34 mouse cellular contexts compared by ENCODE assay signal in genomic region chr19:26690516-26690915, GRCm38 (mm10).
"Had no signal": no experiment of that assay in that cellular context is flagged by ENCODE, and none has a peak within 500 bp of the region (broad histone marks: within the 10 kb centered on the region; RNA-seq: fewer than 3 reads in every experiment).

No protein-coding gene starts in this region.

- H3K27me3 ChIP-seq: heart, embryonic 12.5 days; heart, embryonic 13.5 days; heart, embryonic 15.5 days; hindbrain, embryonic 12.5 days; hindbrain, embryonic 13.5 days; hindbrain, embryonic 15.5 days; intestine, embryonic 15.5 days; kidney, embryonic 15.5 days had no signal

- H3K4me3 ChIP-seq: heart, embryonic 10.5 days; heart, embryonic 12.5 days; heart, embryonic 13.5 days; heart, embryonic 15.5 days; hindbrain, embryonic 10.5 days; hindbrain, embryonic 12.5 days; hindbrain, embryonic 13.5 days; hindbrain, embryonic 15.5 days; intestine, embryonic 15.5 days; kidney, embryonic 15.5 days; layer of hippocampus, adult 2 months; left cerebral cortex, adult 2 months had no signal

- H3K36me3 ChIP-seq: heart, embryonic 10.5 days; hindbrain, embryonic 10.5 days; hindbrain, embryonic 12.5 days had no signal

- H3K4me2 ChIP-seq: heart, embryonic 11.5 days; heart, embryonic 12.5 days; heart, embryonic 13.5 days; heart, embryonic 15.5 days; hindbrain, embryonic 12.5 days; hindbrain, embryonic 13.5 days; hindbrain, embryonic 14.5 days; hindbrain, embryonic 15.5 days; intestine, embryonic 15.5 days; kidney, embryonic 15.5 days had no signal

- DNase-seq: heart, postnatal 10 days; heart, postnatal 14 days; heart, postnatal 36 days; heart, postnatal 4 days; kidney, adult 11 months; kidney, adult 18-20 months; kidney, adult 2 months; kidney, adult 8-10 months; kidney, adult 9 months; kidney, postnatal 10 days; kidney, postnatal 14 days; kidney, postnatal 25 days; kidney, postnatal 36 days; kidney, postnatal 4 days; layer of hippocampus, adult 9-11 months; layer of hippocampus, postnatal 36 days had no signal

- H3K9me3 ChIP-seq: heart, embryonic 10.5 days; heart, embryonic 12.5 days; heart, embryonic 13.5 days; heart, embryonic 15.5 days; hindbrain, embryonic 10.5 days; hindbrain, embryonic 12.5 days; hindbrain, embryonic 13.5 days; hindbrain, embryonic 15.5 days; intestine, embryonic 15.5 days; kidney, embryonic 15.5 days had no signal

- ATAC-seq: hindbrain, embryonic 16.5 days; hindbrain, postnatal 0 days; inflammation-experienced regulatory T-cells, adult 6 months; intestine, embryonic 15.5 days had no signal

- H3K9ac ChIP-seq: heart, embryonic 12.5 days; heart, embryonic 13.5 days; heart, embryonic 15.5 days; hindbrain, embryonic 12.5 days; hindbrain, embryonic 13.5 days; hindbrain, embryonic 14.5 days; hindbrain, embryonic 15.5 days; intestine, embryonic 15.5 days; kidney, embryonic 15.5 days had no signal

- H3K4me1 ChIP-seq: heart, embryonic 10.5 days; heart, embryonic 12.5 days; heart, embryonic 13.5 days; heart, embryonic 15.5 days; hindbrain, embryonic 10.5 days; hindbrain, embryonic 12.5 days; hindbrain, embryonic 13.5 days; hindbrain, embryonic 15.5 days; intestine, embryonic 15.5 days; kidney, embryonic 15.5 days had no signal

- H3K27ac ChIP-seq: heart, embryonic 10.5 days; heart, embryonic 13.5 days; heart, embryonic 15.5 days; hindbrain, embryonic 10.5 days; hindbrain, embryonic 12.5 days; hindbrain, embryonic 13.5 days; hindbrain, embryonic 14.5 days; hindbrain, embryonic 15.5 days; hindbrain, postnatal 0 days; intestine, embryonic 15.5 days; kidney, embryonic 15.5 days; kidney, postnatal 0 days; layer of hippocampus, adult 2 months; left cerebral cortex, adult 2 months had no signal
